Mouse (Mus musculus) liver, embryonic 11.5 days (tissue): ENCODE measurements at regions not wholly inside any gene's neighbourhood (a gene's known extent, or its start where the extent isn't known, plus 50 kb on each side); places are given as distances from the start of the nearest gene placed in this dataset.

Experiments
- ATAC-seq: fragments of 200-750 bp; cut with Nextera tagmentation; replicated peaks from 2 replicates; pipeline ENCODE4 v1.8.0; 2017; ENCODE audit warnings: moderate number of reproducible peaks, mild to moderate bottlenecking, moderate TSS enrichment, moderate library complexity; ENCODE audit not compliant: low FRiP score
- DNase-seq: peaks from one replicate; pipeline ENCODE4 v3.0.0-alpha.2; 2017; ENCODE audit warnings: low spot score
- H3K27ac ChIP-seq: fragments of 300-500 bp; sonication (generic); 2 replicates; pipeline ENCODE4 v1.5.1; 2014; ENCODE audit warnings: mild to moderate bottlenecking, low read depth, low read length, control low read depth
- H3K27me3 ChIP-seq: fragments of 300-500 bp; sonication (generic); replicated peaks from 2 replicates; pipeline ENCODE4 v1.6.1; 2014; ENCODE audit warnings: low read length, mixed read lengths; ENCODE audit not compliant: control insufficient read depth, insufficient read depth
- H3K36me3 ChIP-seq: fragments of 300-500 bp; sonication (generic); 2 replicates; pipeline ENCODE4 v1.6.1; 2014; ENCODE audit warnings: mild to moderate bottlenecking, low read length, moderate library complexity, mixed read lengths; ENCODE audit not compliant: control insufficient read depth, insufficient read depth
- H3K4me1 ChIP-seq: fragments of 300-500 bp; sonication (generic); replicated peaks from 2 replicates; pipeline ENCODE4 v1.6.1; 2014; ENCODE audit warnings: low read length, mixed read lengths; ENCODE audit not compliant: control insufficient read depth, insufficient read depth
- H3K4me2 ChIP-seq: fragments of 300-500 bp; sonication (generic); 2 replicates; pipeline ENCODE4 v1.6.1; 2014; ENCODE audit warnings: mild to moderate bottlenecking, control low read depth, moderate library complexity
- H3K4me3 ChIP-seq: fragments of 300-500 bp; sonication (generic); 2 replicates; pipeline ENCODE4 v1.5.1; 2014; ENCODE audit warnings: low read depth, low read length, control low read depth
- H3K9ac ChIP-seq: fragments of 300-500 bp; sonication (generic); 2 replicates; pipeline ENCODE4 v1.6.1; 2014; ENCODE audit warnings: low read depth, low read length, control low read depth
- H3K9me3 ChIP-seq: fragments of 300-500 bp; sonication (generic); 2 replicates; pipeline ENCODE4 v1.6.1; 2016; ENCODE audit warnings: low read length, inconsistent platforms, mixed read lengths; ENCODE audit not compliant: control insufficient read depth
- WGBS: fragments of 180-500 bp; shearing (Covaris S2); extraction: QIAGEN DNeasy Blood & Tissue Kit; methylation state at CpG from one replicate; pipeline ENCODE4 v1.1.7; 2014; 5-methylcytosine and 5-hydroxymethylcytosine counted together

GRCm38 (mm10) chr2:174903627-174904026 lies 106.4 kb upstream of the Gm14444 start:
- no peak for ATAC-seq
- 82% methylated on average over 7 of the region's 7 CpGs for WGBS
- no peak overlapping the region for H3K4me3 ChIP-seq
- H3K27me3 ChIP-seq: no peaks in the 10 kb centered on the region
- H3K9me3 ChIP-seq: no peaks in the 10 kb centered on the region
- H3K36me3 ChIP-seq: no peaks in the 10 kb centered on the region
- H3K27ac ChIP-seq: no peak overlapping the region
- H3K4me1 ChIP-seq: no peaks in the 10 kb centered on the region
- no peak for DNase-seq
- H3K4me2 ChIP-seq: no peak overlapping the region
- H3K9ac ChIP-seq: no peak overlapping the region

DNA sequence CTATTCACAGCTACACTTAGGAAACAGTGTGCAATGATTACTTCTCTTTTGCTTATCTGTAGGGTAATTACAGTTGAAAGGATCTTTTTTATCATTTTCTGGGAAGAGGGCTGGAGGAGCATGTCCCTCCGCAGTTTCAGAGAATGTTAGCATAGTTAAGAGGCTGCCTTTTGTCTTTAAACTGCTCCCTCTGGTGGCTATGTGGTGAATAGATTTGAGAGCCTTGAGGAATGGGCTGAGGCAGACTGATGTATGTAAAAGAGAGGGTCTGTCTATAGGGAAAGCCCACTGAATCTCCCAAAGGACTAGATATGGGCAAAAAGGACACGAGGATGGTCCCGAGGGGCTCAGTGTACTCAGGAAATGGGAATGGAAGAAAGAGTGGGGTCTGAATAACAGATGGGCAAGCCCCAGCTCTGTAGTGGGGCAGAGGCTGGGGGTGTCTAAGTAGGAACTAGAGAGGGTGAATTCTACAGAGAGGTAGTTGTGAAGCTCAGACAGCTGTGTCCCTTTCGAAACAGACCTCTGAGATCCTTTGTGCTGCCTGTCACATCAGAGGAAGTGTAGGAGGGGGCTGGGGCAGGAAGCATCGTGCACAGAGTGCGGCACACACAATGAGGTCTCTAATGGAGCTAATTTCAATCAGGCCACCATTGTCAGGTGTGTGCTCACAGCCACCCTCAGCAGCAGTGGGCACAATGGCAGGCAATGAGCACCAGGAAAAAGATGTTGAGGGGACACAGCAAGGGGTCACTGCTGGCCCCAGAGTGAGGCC lies 104.0 kb upstream of the Gm14444 start:
- Histone ChIP-seq H3K4me3 (no peak overlapping the region), H3K36me3 (no peaks in the 10 kb centered on the region), H3K27me3 (no peaks in the 10 kb centered on the region), H3K4me1 (no peaks in the 10 kb centered on the region), H3K27ac (no peak overlapping the region), H3K9me3 (no peaks in the 10 kb centered on the region), H3K4me2 (no peak overlapping the region), H3K9ac (no peak overlapping the region)
- WGBS: 45% methylated on average over 6 of the region's 6 CpGs
- ATAC-seq (peak; percentile 32; the same call in 1 of the 2 replicates), DNase-seq (no peak)

- no peak overlapping the region for H3K4me3 ChIP-seq
- no peaks in the 10 kb centered on the region for H3K36me3 ChIP-seq
- no peaks in the 10 kb centered on the region for H3K4me1 ChIP-seq
- ATAC-seq: 0 out of 2 replicates have a peak, but pooled peaks have one; percentile 25
- 16% methylated on average over 10 of the region's 10 CpGs for WGBS
- no peaks in the 10 kb centered on the region for H3K9me3 ChIP-seq
- no peaks in the 10 kb centered on the region for H3K27me3 ChIP-seq
- no peak overlapping the region for H3K9ac ChIP-seq
- H3K4me2 ChIP-seq: no peak overlapping the region
- no peak overlapping the region for H3K27ac ChIP-seq
- no peak for DNase-seq
Observed at GRCm38 (mm10) chr2:174917146-174917905, 92.7 kb upstream of the Gm14444 start.

DNA sequence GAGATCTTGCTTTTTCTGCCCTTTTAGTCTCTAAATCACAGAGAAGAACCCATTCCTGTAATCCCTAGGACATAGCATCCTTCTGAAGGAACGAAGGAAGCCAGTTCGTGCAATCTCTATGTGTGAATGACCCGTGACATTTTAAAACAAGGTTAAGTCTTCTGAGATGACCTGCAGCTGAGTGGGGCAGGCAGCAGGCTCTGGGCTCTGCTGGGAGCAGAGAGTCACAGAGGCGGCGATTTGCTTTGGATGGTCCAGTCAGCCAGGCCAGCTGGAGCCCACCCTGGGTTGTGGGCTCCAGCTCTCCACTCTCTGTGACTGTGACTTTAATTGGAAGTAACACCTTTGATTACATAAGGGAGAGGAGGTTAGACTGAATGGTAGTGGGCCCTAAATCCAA lies 92.1 kb upstream of the Gm14444 start:
- H3K4me1 ChIP-seq: no peaks in the 10 kb centered on the region
- no peaks in the 10 kb centered on the region for H3K27me3 ChIP-seq
- no peaks in the 10 kb centered on the region for H3K9me3 ChIP-seq
- WGBS: 35% methylated on average over 5 of the region's 5 CpGs
- no peak overlapping the region for H3K4me3 ChIP-seq
- no peak for ATAC-seq
- DNase-seq: no peak
- H3K9ac ChIP-seq: no peak overlapping the region
- H3K27ac ChIP-seq: no peak overlapping the region
- no peaks in the 10 kb centered on the region for H3K36me3 ChIP-seq
- no peak overlapping the region for H3K4me2 ChIP-seq

DNA sequence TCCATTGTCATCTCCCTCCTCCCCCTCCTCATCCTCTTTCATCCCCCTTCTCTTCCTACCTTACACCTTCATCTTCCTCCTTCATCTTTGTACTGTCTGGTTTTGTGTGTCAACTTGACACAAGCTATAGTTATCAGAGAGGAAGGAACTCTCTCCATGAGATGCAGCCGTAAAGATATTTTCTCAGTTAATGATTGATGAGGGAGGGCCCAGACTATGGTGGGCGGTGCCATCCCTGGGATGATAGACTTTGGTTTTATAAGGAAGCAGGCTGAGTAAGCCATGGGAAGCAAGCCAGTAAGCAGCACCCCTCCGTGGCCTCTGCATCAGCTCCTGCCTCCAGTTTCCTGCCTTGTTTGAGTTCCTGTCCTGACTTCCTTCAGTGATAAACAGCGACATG lies 87.8 kb upstream of the Gm14444 start:
- Histone ChIP-seq H3K4me1 (no peaks in the 10 kb centered on the region), H3K4me3 (no peak overlapping the region), H3K9ac (no peak overlapping the region), H3K4me2 (no peak overlapping the region), H3K27ac (no peak overlapping the region), H3K36me3 (no peaks in the 10 kb centered on the region), H3K9me3 (no peaks in the 10 kb centered on the region), H3K27me3 (no peaks in the 10 kb centered on the region)
- WGBS: 45% methylated on average over 4 of the region's 4 CpGs
- DNase-seq: no peak
- no peak for ATAC-seq

DNA sequence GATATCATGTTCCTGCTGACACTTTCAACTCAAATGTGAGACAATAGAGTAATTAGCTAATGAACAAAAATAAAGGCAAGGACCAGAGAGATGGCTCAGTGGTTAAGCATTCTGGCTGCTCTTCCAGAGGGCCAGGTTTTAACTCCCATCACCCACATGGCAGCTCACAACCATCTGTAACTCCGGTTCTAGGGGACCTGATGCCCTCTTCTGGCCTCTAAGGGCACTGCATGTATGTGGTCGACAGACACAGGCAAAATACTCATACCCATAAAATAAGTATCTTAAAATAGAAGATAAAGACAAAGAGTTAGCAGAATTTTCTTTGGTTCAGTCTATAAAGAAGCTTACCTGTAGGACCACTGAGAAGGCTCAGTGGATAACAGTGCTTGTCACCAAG lies 80.3 kb upstream of the Gm14444 start:
- Histone ChIP-seq H3K27me3 (no peaks in the 10 kb centered on the region), H3K4me1 (no peaks in the 10 kb centered on the region), H3K4me2 (no peak overlapping the region), H3K9ac (no peak overlapping the region), H3K4me3 (no peak overlapping the region), H3K9me3 (no peaks in the 10 kb centered on the region), H3K36me3 (no peaks in the 10 kb centered on the region), H3K27ac (no peak overlapping the region)
- 69% methylated on average over 2 of the region's 2 CpGs for WGBS
- DNase-seq (no peak), ATAC-seq (no peak)

DNA sequence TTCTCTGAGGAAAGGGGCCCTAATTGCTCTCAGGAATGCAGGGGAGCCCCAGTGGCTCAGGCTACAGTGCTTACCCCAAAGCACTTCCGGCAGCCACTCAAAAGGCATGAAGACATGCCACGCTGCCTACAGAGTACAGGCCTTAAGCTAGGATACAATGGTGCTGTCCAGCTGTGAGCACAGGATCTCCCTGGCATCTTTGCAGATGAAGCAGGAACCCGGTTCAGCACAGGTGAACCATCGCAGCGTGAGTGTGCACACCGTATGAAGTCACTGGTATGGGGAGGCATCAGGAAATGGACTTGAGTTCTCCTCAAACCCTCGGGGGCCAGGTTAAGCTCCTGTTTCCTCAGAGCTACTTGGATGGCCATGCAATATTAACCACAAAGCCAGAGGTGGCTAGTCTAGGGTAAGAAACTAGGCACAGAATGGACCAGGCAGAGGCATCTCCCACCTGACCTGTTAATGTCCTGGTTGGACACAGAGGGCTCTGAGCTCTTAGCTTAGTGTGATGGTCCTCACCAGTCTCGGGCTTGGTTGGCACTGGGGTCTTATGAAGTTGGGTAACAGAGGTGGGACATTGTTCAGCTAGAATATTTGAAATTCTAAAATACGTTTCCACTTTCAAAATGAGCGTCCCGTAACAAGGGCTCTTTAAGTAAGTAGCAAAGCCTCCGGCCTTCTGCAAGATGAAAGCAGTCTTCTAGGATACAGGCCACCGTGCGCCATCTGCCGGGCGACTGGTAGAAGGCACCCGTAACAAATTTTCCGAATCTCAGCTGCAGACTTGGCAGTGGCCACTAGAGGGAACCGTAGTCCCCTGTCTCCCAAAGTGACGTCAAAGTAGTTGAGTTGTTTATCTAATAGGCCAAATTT lies 77.7 kb upstream of the Gm14444 start:
- Histone ChIP-seq H3K4me2 (no peak overlapping the region), H3K9ac (no peak overlapping the region), H3K9me3 (no peaks in the 10 kb centered on the region), H3K36me3 (no peaks in the 10 kb centered on the region), H3K27ac (no peak overlapping the region), H3K4me1 (no peaks in the 10 kb centered on the region), H3K4me3 (no peak overlapping the region), H3K27me3 (no peaks in the 10 kb centered on the region)
- DNase-seq (peak; percentile 81), ATAC-seq (peak; percentile 61)
- 37% methylated on average over 20 of the region's 20 CpGs for WGBS

DNA sequence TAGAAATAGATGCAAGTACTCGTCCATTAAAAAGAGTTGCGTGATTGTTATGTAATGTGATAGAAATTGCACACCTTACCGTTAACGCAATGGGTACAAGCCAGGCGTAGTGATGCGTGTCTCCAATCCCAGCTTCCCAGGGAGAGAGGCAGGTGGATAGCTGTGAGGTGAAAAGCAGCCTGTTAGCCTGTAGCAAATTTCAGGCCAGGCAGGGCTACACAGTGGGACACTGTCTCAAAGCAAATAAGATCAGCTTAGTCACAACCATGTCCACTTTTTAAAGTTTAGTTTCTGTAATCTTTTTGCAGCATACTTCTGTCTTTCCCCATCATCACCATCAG lies 77.1 kb upstream of the Gm14444 start:
- no peak overlapping the region for H3K27ac ChIP-seq
- no peak overlapping the region for H3K4me3 ChIP-seq
- no peak overlapping the region for H3K9ac ChIP-seq
- no peaks in the 10 kb centered on the region for H3K27me3 ChIP-seq
- ATAC-seq (peak; percentile 27; the same call in 1 of the 2 replicates), DNase-seq (no peak)
- no peak overlapping the region for H3K4me2 ChIP-seq
- no peaks in the 10 kb centered on the region for H3K36me3 ChIP-seq
- 23% methylated on average over 6 of the region's 6 CpGs for WGBS
- H3K4me1 ChIP-seq: no peaks in the 10 kb centered on the region
- H3K9me3 ChIP-seq: no peaks in the 10 kb centered on the region
